Mouse (Mus musculus) embryonic facial prominence, embryonic 12.5 days (tissue): ENCODE data around the gene Nup205. TPM values are rescaled to one million over a fixed set of nuclear protein-coding genes. Genes with fewer than 3 reads are reported as not detected.
A peak's percentile ranks its signal among the peaks of the same experiment; 100 is the strongest.

Source experiments
- ATAC-seq: fragments of 200-750 bp; cut with Nextera tagmentation; 2 replicates; pipeline ENCODE4 v1.8.0; 2017; ENCODE audit not compliant: insufficient number of reproducible peaks, insufficient read depth, low FRiP score, low TSS enrichment
- H3K27ac ChIP-seq: fragments of 300-500 bp; sonication (generic); 2 replicates; pipeline ENCODE4 v1.5.1; 2016; ENCODE audit warnings: mild to moderate bottlenecking
- H3K27me3 ChIP-seq: fragments of 300-500 bp; sonication (generic); 2 replicates; pipeline ENCODE4 v1.6.1; 2016; ENCODE audit warnings: mild to moderate bottlenecking, moderate library complexity
- H3K36me3 ChIP-seq: fragments of 300-500 bp; sonication (generic); 2 replicates; pipeline ENCODE4 v1.6.1; 2016; ENCODE audit warnings: mild to moderate bottlenecking
- H3K4me1 ChIP-seq: fragments of 300-500 bp; sonication (generic); 2 replicates; pipeline ENCODE4 v1.6.1; 2016
- H3K4me2 ChIP-seq: fragments of 300-500 bp; sonication (generic); replicated peaks from 2 replicates; pipeline ENCODE4 v1.6.1; 2016; ENCODE audit warnings: mild to moderate bottlenecking, moderate library complexity
- H3K4me3 ChIP-seq: fragments of 300-500 bp; sonication (generic); 2 replicates; pipeline ENCODE4 v1.5.1; 2016; ENCODE audit warnings: mild to moderate bottlenecking
- H3K9ac ChIP-seq: fragments of 300-500 bp; sonication (generic); 2 replicates; pipeline ENCODE4 v1.6.1; 2016; ENCODE audit warnings: mild to moderate bottlenecking, moderate library complexity
- H3K9me3 ChIP-seq: fragments of 300-500 bp; sonication (generic); 2 replicates; pipeline ENCODE4 v1.6.1; 2016; ENCODE audit warnings: mild to moderate bottlenecking, moderate library complexity
- WGBS: fragments of 180-500 bp; shearing (Covaris S2); methylation state at CpG from one replicate; pipeline ENCODE4 v1.1.7; 2016; 5-methylcytosine and 5-hydroxymethylcytosine counted together
- polyA plus RNA-seq: library from polyadenylated mRNA; unstranded; fragments of >200 nt; fragmentation: Nextera tagmentation; extraction: Ambion mirVana; gene quantifications from 2 replicates; pipeline ENCODE4 v1.2.1, GENCODE M21; 2016

Gene Nup205
- polyA plus RNA-seq, 1 experiment from 2014 or later, result 45.1 TPM

DNA sequence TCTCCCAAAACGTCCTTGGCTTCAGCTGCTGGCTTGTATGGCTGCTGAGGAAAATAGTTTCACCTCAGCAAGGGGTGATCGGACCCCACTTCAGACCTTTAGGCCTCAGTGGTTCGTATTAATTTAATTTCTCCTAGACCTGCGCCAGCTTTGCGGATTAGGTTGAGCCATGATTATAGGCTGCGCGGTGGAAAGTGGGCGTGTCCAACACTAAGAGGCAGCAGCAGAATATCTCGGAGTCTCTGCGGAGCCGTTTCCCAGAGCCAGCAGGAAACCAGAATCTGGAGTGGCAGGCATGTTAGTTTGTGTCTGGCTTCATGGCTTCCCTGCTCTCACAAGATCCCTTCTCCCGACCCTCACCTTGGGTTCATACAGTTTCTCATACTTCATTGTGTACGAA, 92.4 kb downstream of the Nup205 start:
- Histone ChIP-seq H3K27me3 (no peaks in the 10 kb centered on the region), H3K4me3 (no peak overlapping the region), H3K4me1 (no peaks in the 10 kb centered on the region), H3K9ac (no peak overlapping the region), H3K27ac (no peak overlapping the region), H3K36me3 (0 out of 2 replicates have a peak, but pooled peaks cover 2% of the 10 kb centered on the region), H3K9me3 (no peaks in the 10 kb centered on the region), H3K4me2 (no peak overlapping the region)
- WGBS, result 71% methylated on average over 13 of the region's 13 CpGs
- ATAC-seq, result no peak

GRCm38 (mm10) chr6:35271094-35271855, 94.1 kb downstream of the Nup205 start:
- 91% methylated on average over 12 of the region's 12 CpGs for WGBS
- no peak for ATAC-seq

GRCm38 (mm10) chr6:35271868-35272765, 94.9 kb downstream of the Nup205 start:
- no peak overlapping the region for H3K9ac ChIP-seq
- no peak overlapping the region for H3K4me3 ChIP-seq
- no peaks in the 10 kb centered on the region for H3K36me3 ChIP-seq
- H3K9me3 ChIP-seq, result no peaks in the 10 kb centered on the region
- no peaks in the 10 kb centered on the region for H3K4me1 ChIP-seq
- no peaks in the 10 kb centered on the region for H3K27me3 ChIP-seq
- no peak overlapping the region for H3K27ac ChIP-seq
- no peak for ATAC-seq
- no peak overlapping the region for H3K4me2 ChIP-seq
- WGBS, result 86% methylated on average over 20 of the region's 20 CpGs

More at GRCm38 (mm10) chr6:35271094-35271855, 94.1 kb downstream of the Nup205 start:
- Histone ChIP-seq H3K27ac (no peak overlapping the region), H3K9ac (no peak overlapping the region), H3K36me3 (no peaks in the 10 kb centered on the region), H3K9me3 (no peaks in the 10 kb centered on the region), H3K4me2 (no peak overlapping the region), H3K27me3 (no peaks in the 10 kb centered on the region), H3K4me3 (no peak overlapping the region), H3K4me1 (no peaks in the 10 kb centered on the region)

- no peaks in the 10 kb centered on the region for H3K4me1 ChIP-seq
- no peak for ATAC-seq
- H3K9ac ChIP-seq, result no peak overlapping the region
- H3K27ac ChIP-seq, result no peak overlapping the region
- no peaks in the 10 kb centered on the region for H3K36me3 ChIP-seq
- H3K27me3 ChIP-seq, result no peaks in the 10 kb centered on the region
- no peaks in the 10 kb centered on the region for H3K9me3 ChIP-seq
- 79% methylated on average over 11 of the region's 11 CpGs for WGBS
- no peak overlapping the region for H3K4me3 ChIP-seq
- H3K4me2 ChIP-seq, result no peak overlapping the region
These were observed 96.3 kb downstream of the Nup205 start for GRCm38 (mm10) chr6:35273391-35274082.

- no peak for ATAC-seq
- H3K4me3 ChIP-seq, result no peak overlapping the region
- H3K9ac ChIP-seq, result no peak overlapping the region
- H3K36me3 ChIP-seq, result no peaks in the 10 kb centered on the region
- H3K27ac ChIP-seq, result no peak overlapping the region
- WGBS, result 55% methylated on average over 10 of the region's 10 CpGs
- H3K4me1 ChIP-seq, result no peaks in the 10 kb centered on the region
- H3K4me2 ChIP-seq, result no peak overlapping the region
- no peaks in the 10 kb centered on the region for H3K9me3 ChIP-seq
- H3K27me3 ChIP-seq, result no peaks in the 10 kb centered on the region
These were observed 100.8 kb downstream of the Nup205 start for GRCm38 (mm10) chr6:35277903-35278587.

GRCm38 (mm10) chr6:35279306-35279705, 102.1 kb downstream of the Nup205 start:
- H3K9me3 ChIP-seq, result no peaks in the 10 kb centered on the region
- no peak for ATAC-seq
- no peaks in the 10 kb centered on the region for H3K4me1 ChIP-seq
- H3K36me3 ChIP-seq, result no peaks in the 10 kb centered on the region
- H3K9ac ChIP-seq, result no peak overlapping the region
- H3K27me3 ChIP-seq, result no peaks in the 10 kb centered on the region
- no peak overlapping the region for H3K27ac ChIP-seq
- H3K4me3 ChIP-seq, result no peak overlapping the region
- WGBS, result 78% methylated on average over 10 of the region's 10 CpGs
- H3K4me2 ChIP-seq, result no peak overlapping the region

DNA sequence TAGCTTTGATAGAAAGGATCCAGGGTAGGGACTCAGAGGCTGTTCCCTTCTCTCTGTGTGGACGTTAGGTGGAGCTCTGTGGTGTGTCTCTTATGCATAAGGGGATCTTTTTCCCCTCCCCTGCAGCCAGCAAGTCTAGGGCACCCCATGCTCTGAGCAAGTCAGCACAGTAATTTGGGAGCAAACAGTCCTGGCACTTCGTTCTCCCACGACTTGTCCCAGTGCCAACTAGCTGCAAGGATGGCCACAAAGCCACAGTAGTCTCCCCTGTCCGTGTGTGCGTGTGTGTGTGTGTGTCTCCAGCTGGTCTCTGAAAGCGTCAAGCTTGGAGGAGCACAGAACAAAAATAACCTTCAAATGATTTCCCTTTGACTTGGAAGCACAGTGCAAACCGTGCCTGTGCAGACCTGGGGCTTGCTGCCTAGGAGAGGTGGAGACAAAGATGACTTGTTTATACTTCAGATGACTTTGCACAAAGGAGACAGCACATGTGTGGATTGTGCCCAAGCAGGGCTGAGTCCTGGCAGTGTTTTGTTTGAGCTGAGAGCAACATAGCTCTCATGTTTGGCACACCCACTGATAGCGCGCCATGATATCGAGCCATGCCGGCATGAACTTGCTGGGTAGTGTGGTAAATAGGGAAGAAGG, 111.0 kb downstream of the Nup205 start:
- Histone ChIP-seq H3K4me2 (no peak overlapping the region), H3K4me3 (no peak overlapping the region), H3K9me3 (no peaks in the 10 kb centered on the region), H3K27me3 (no peaks in the 10 kb centered on the region), H3K36me3 (no peaks in the 10 kb centered on the region), H3K9ac (no peak overlapping the region), H3K27ac (no peak overlapping the region), H3K4me1 (0 out of 2 replicates have a peak, but pooled peaks cover 11% of the 10 kb centered on the region)
- ATAC-seq, result 0 out of 2 replicates have a peak, but pooled peaks have one; percentile 25
- 68% methylated on average over 11 of the region's 11 CpGs for WGBS

DNA sequence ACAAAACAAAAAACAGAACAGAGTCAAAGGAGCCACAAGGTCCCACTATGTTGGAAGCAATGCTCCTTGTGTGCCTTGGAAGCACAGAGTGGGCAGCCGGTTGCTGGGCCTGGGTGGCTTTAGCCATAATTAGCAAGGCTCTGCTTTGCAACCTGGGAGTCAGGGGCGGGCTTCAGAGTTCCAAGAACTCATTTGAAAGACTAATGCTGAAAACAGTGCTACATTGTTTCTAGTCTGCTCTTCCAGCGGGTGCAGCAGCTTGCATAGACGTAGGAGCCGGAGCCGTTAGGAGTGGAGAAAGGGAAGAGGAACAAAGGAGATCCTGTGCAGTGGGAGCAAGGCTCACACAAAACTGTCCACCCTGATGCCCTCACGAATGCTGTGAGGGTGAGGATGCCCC, 111.7 kb downstream of the Nup205 start:
- no peak for ATAC-seq
- Histone ChIP-seq H3K9ac (no peak overlapping the region), H3K9me3 (no peaks in the 10 kb centered on the region), H3K27me3 (no peaks in the 10 kb centered on the region), H3K36me3 (no peaks in the 10 kb centered on the region), H3K4me2 (no peak overlapping the region), H3K4me1 (0 out of 2 replicates have a peak, but pooled peaks cover 11% of the 10 kb centered on the region), H3K27ac (no peak overlapping the region), H3K4me3 (no peak overlapping the region)
- WGBS, result 18% methylated on average over 7 of the region's 7 CpGs

- Histone ChIP-seq H3K4me3 (no peak overlapping the region), H3K27ac (no peak overlapping the region), H3K4me1 (0 out of 2 replicates have a peak, but pooled peaks cover 11% of the 10 kb centered on the region), H3K4me2 (no peak overlapping the region), H3K9ac (no peak overlapping the region), H3K9me3 (no peaks in the 10 kb centered on the region), H3K36me3 (no peaks in the 10 kb centered on the region), H3K27me3 (no peaks in the 10 kb centered on the region)
- WGBS, result 87% methylated on average over 8 of the region's 8 CpGs
- ATAC-seq, result no peak
These were observed 112.5 kb downstream of the Nup205 start for GRCm38 (mm10) chr6:35289676-35290075.

- no peak for ATAC-seq
- no peak overlapping the region for H3K4me2 ChIP-seq
- no peak overlapping the region for H3K9ac ChIP-seq
- WGBS, result 93% methylated on average over 2 of the region's 2 CpGs
- H3K4me1 ChIP-seq, result no peaks in the 10 kb centered on the region
- H3K36me3 ChIP-seq, result no peaks in the 10 kb centered on the region
- no peaks in the 10 kb centered on the region for H3K9me3 ChIP-seq
- no peaks in the 10 kb centered on the region for H3K27me3 ChIP-seq
- no peak overlapping the region for H3K27ac ChIP-seq
- H3K4me3 ChIP-seq, result no peak overlapping the region
These were observed 117.7 kb downstream of the Nup205 start for GRCm38 (mm10) chr6:35294964-35295363.

DNA sequence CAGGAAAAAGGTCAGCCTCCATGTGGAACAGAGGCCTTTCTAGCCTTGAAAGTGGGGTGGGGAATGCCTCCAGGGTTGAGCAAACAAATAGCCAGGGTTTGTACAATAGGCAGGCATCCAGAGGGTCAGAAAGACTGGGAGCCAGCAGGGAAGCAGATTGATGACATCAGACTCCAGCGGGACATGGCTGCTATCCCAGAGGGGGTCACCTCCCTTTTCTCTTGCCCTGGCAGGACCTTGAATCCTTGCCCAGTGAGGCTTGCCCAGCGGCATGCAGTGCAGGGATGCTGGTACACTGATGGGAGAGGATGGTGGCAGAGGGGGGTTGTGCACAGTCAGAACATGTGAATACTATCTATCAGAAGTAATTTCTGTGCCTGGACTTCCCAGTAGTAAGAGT, 119.8 kb downstream of the Nup205 start:
- H3K4me3 ChIP-seq, result no peak overlapping the region
- H3K36me3 ChIP-seq, result no peaks in the 10 kb centered on the region
- no peak overlapping the region for H3K9ac ChIP-seq
- no peak overlapping the region for H3K4me2 ChIP-seq
- WGBS, result 71% methylated on average over 2 of the region's 2 CpGs
- H3K9me3 ChIP-seq, result no peaks in the 10 kb centered on the region
- no peaks in the 10 kb centered on the region for H3K27me3 ChIP-seq
- no peak for ATAC-seq
- no peaks in the 10 kb centered on the region for H3K4me1 ChIP-seq
- H3K27ac ChIP-seq, result no peak overlapping the region
